Mouse (Mus musculus): ENCODE data around the gene Olfr715. TPM values are rescaled to one million over a fixed set of nuclear protein-coding genes. Genes with fewer than 3 reads are reported as not detected.
"Not testable (repeated sequence)": the region's sequence is repeated elsewhere in the genome, so short reads cannot be mapped to it uniquely, and the experiment has no call there.

Gene Olfr715
- polyA plus RNA-seq (2015; fragmentation: Nextera tagmentation; extraction: Ambion mirVana): not detected in 2 replicates

DNA sequence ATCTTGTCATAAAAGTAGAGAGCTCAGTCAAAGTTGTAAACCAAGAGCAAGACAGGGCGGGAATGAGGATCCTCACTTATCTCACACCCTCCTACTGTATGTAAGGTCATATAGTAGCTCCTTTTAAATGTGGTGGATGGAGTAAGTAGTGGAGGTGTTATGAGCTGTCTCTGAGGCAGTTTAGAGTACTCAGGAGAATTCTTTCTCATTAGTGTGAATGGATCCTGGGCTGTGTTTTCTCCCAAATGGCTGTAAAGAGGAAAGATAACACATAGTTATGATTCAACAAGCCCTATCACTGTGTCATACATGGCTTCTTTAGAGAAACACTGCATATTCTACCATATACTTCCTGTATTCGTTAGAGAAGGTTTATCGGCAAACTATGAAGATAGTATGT lies at the start of gene Olfr715:
Gene Olfr715, minus strand, starts transcription at position 101 of the 400 bp plus-strand sequence.
- not testable (repeated sequence) for H3K4me1 ChIP-seq; H3K27ac ChIP-seq; ATAC-seq (ENCODE audit: borderline replicate concordance, extremely low read depth, low FRiP score, low TSS enrichment); H3K27me3 ChIP-seq; H3K4me2 ChIP-seq; H3K9me3 ChIP-seq; H3K4me3 ChIP-seq; H3K36me3 ChIP-seq; H3K9ac ChIP-seq
- 75% methylated on average over 3 of the region's 3 CpGs for WGBS

DNA sequence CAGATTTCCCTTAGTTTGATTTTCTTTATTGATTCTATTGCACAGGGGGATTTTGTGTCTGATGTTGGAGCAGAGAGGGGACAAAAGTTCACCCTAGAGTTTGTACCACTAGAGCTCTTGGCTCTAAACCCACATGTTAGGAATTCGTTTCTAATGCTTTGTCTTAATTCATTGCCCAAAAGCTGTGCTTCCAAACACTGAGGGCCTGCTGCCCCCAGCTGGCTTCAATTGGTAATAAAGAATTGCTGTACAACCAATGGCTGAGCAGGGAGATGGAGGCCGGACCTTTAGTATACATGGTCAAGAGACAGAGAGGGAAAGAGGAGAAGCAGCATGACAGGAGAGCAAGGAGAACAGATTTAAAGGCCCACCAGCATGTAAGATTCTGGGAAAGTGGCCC lies 49.5 kb upstream of the Olfr715 start:
- ATAC-seq (ENCODE audit: borderline replicate concordance, extremely low read depth, low FRiP score, low TSS enrichment): no peak
- Histone ChIP-seq H3K27ac (no peak overlapping the region), H3K9me3 (no peaks in the 10 kb centered on the region), H3K27me3 (no peaks in the 10 kb centered on the region), H3K4me1 (no peaks in the 10 kb centered on the region), H3K9ac (no peak overlapping the region), H3K4me2 (no peak overlapping the region), H3K4me3 (no peak overlapping the region), H3K36me3 (no peaks in the 10 kb centered on the region)
- WGBS: 41% methylated on average over 2 of the region's 2 CpGs

DNA sequence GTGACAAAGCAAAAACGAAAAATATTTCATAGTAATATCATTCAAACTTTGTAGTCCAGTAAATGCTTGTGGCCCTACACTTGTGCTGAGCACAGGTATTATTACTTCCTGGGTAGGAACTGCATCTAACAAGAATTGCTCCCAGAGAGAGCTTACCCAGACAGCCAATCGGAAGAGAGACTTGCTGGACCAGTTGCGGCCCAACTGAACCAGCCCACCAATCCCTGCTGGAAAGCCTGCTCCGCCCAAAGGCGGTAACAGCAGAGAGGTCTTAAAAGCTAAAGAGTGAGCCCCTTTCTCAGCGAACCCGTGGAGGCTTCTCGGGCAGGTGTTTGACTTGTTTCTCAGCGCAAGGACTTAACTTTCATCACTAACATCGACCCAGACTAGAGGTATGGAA lies 35.8 kb upstream of the Olfr715 start, which contains the start of gene Nlrp14:
Gene Nlrp14, plus strand, starts transcription at position 301 of the 400 bp plus-strand sequence.
- ATAC-seq (ENCODE audit: borderline replicate concordance, extremely low read depth, low FRiP score, low TSS enrichment): no peak
- Histone ChIP-seq H3K4me3 (no peak within 1 kb of the TSS), H3K27ac (no peak within 1 kb of the TSS), H3K27me3 (no peaks in the 10 kb centered on the region), H3K4me1 (no peaks in the 10 kb centered on the region), H3K36me3 (no peaks in the 10 kb centered on the region), H3K9ac (no peak within 1 kb of the TSS), H3K4me2 (no peak within 1 kb of the TSS), H3K9me3 (no peaks in the 10 kb centered on the region)
- 80% methylated on average over 10 of the region's 10 CpGs for WGBS

DNA sequence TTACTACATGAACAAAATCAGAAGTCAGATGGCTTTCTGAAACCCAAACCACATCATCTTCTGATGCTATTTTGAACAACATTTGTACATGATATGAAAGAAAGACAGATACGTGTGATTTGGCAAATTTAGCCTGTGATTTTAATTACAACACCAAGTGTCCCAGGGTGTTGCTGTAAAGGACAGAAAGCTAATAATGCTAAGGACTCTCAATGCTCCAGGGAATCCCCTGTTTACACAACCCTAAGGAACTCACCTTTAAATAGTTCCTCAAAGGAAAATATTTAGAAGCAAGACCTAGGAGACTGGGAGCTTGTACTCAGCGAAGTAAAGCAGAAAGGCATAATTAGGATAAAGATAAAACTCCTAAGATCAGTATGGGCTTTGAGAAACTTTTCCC lies 7.1 kb upstream of the Olfr715 start, which contains the start of gene Olfr716:
Gene Olfr716, plus strand, starts transcription at position 301 of the 400 bp plus-strand sequence.
- ATAC-seq (ENCODE audit: borderline replicate concordance, extremely low read depth, low FRiP score, low TSS enrichment); H3K4me3 ChIP-seq; H3K27me3 ChIP-seq; H3K36me3 ChIP-seq; H3K9me3 ChIP-seq; H3K9ac ChIP-seq; H3K4me2 ChIP-seq; H3K4me1 ChIP-seq; H3K27ac ChIP-seq: not testable (repeated sequence)
- 61% methylated on average over 2 of the region's 2 CpGs for WGBS

DNA sequence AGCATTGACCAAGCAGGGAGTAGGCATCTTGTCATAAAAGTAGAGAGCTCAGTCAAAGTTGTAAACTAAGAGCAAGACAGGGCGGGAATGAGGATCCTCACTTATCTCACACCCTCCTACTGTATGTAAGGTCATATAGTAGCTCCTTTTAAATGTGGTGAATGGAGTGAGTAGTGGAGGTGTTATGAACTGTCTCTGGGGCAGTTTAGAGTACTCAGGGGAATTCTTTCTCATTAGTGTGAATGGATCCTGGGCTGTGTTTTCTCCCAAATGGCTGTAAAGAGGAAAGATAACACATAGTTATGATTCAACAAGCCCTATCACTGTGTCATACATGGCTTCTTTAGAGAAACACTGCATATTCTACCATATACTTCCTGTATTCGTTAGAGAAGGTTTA lies 20.6 kb downstream of the Olfr715 start, which contains the start of gene Olfr715b:
Gene Olfr715b, minus strand, starts transcription at position 101 of the 400 bp plus-strand sequence.
- not testable (repeated sequence) for ATAC-seq (ENCODE audit: borderline replicate concordance, extremely low read depth, low FRiP score, low TSS enrichment); H3K36me3 ChIP-seq; H3K4me1 ChIP-seq; H3K9me3 ChIP-seq; H3K9ac ChIP-seq; H3K4me2 ChIP-seq; H3K4me3 ChIP-seq; H3K27ac ChIP-seq; H3K27me3 ChIP-seq
- WGBS: 80% methylated on average over 1 of the region's 2 CpGs

DNA sequence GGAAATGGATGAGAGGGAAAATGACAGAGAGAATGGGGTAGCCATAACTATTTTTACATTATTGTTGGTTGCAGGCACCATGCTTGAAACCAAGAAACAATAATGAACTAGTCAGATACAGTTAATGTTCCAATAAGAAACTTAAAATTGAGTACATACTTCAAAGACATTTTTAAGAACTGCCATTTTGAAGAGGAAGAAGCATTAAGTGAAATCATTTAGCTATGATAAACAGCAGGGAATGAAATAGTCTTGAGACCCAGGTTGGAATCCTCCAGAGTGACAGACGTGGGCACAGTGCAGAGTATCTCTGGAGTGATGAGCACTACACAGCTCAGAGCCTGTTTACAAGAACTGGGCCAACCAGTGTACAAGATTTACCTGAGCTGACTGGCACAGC lies 38.0 kb downstream of the Olfr715 start, which contains the start of gene Olfr17:
Gene Olfr17, plus strand, starts transcription at position 301 of the 400 bp plus-strand sequence.
- Histone ChIP-seq H3K27ac (no peak within 1 kb of the TSS), H3K4me1 (no peaks in the 10 kb centered on the region), H3K9ac (no peak within 1 kb of the TSS), H3K9me3 (no peaks in the 10 kb centered on the region), H3K4me2 (no peak within 1 kb of the TSS), H3K27me3 (no peaks in the 10 kb centered on the region), H3K4me3 (no peak within 1 kb of the TSS), H3K36me3 (no peaks in the 10 kb centered on the region)
- 30% methylated on average over 1 of the region's 1 CpGs for WGBS
- no peak for ATAC-seq (ENCODE audit: borderline replicate concordance, extremely low read depth, low FRiP score, low TSS enrichment)

Other genes starting within 250 kb of the Olfr715 start
- gene Olfr706, start 242.9 kb downstream of the Olfr715 start, polyA plus RNA-seq (2015; fragmentation: Nextera tagmentation; extraction: Ambion mirVana): not detected in 2 replicates
- not detected in 2 replicates for gene Olfr707, start 229.8 kb downstream of the Olfr715 start, polyA plus RNA-seq (2015; fragmentation: Nextera tagmentation; extraction: Ambion mirVana)
- gene Olfr1532-ps1, start 223.1 kb downstream of the Olfr715 start, polyA plus RNA-seq (2015; fragmentation: Nextera tagmentation; extraction: Ambion mirVana): not detected in 2 replicates
- not detected in 2 replicates for gene Olfr709-ps1, start 198.9 kb downstream of the Olfr715 start, polyA plus RNA-seq (2015; fragmentation: Nextera tagmentation; extraction: Ambion mirVana)
- not detected in 2 replicates for gene Olfr710, start 182.8 kb downstream of the Olfr715 start, polyA plus RNA-seq (2015; fragmentation: Nextera tagmentation; extraction: Ambion mirVana)
- not detected in 2 replicates for gene Olfr6, start 167.1 kb downstream of the Olfr715 start, polyA plus RNA-seq (2015; fragmentation: Nextera tagmentation; extraction: Ambion mirVana)
- gene Olfr711, start 155.6 kb downstream of the Olfr715 start, polyA plus RNA-seq (2015; fragmentation: Nextera tagmentation; extraction: Ambion mirVana): not detected in 2 replicates
- gene Olfr2, start 125.0 kb downstream of the Olfr715 start, polyA plus RNA-seq (2015; fragmentation: Nextera tagmentation; extraction: Ambion mirVana): not detected in 2 replicates
- gene Olfr713, start 99.9 kb downstream of the Olfr715 start, polyA plus RNA-seq (2015; fragmentation: Nextera tagmentation; extraction: Ambion mirVana): not detected in 2 replicates
- gene Olfr714, start 60.1 kb downstream of the Olfr715 start, polyA plus RNA-seq (2015; fragmentation: Nextera tagmentation; extraction: Ambion mirVana): not detected in 2 replicates
- gene Olfr17, start 37.9 kb downstream of the Olfr715 start, polyA plus RNA-seq (2015; fragmentation: Nextera tagmentation; extraction: Ambion mirVana): not detected in 2 replicates
- gene Olfr715b, start 20.7 kb downstream of the Olfr715 start, polyA plus RNA-seq (2015; fragmentation: Nextera tagmentation; extraction: Ambion mirVana): not detected in 2 replicates
- gene Olfr716, start 7.2 kb upstream of the Olfr715 start, polyA plus RNA-seq (2015; fragmentation: Nextera tagmentation; extraction: Ambion mirVana): not detected in 2 replicates
- gene Nlrp14, start 35.9 kb upstream of the Olfr715 start, polyA plus RNA-seq (2015; fragmentation: Nextera tagmentation; extraction: Ambion mirVana): not detected in 2 replicates
- gene Rbmxl2, start 78.4 kb upstream of the Olfr715 start, polyA plus RNA-seq (2015; fragmentation: Nextera tagmentation; extraction: Ambion mirVana): not detected in 2 replicates
- 1.5 and 2.2 TPM in 2 replicates for gene Syt9, start 239.6 kb upstream of the Olfr715 start, polyA plus RNA-seq (2015; fragmentation: Nextera tagmentation; extraction: Ambion mirVana)